Mouse (Mus musculus) Patski (cell line): Measurements from ENCODE around the gene Vmn1r149. TPM values are rescaled to one million over a fixed set of nuclear protein-coding genes. Genes with fewer than 3 reads are reported as not detected.
"Not testable (repeated sequence)": the region's sequence is repeated elsewhere in the genome, so short reads cannot be mapped to it uniquely, and the experiment has no call there.

Source experiments
- ATAC-seq: fragments of 100-300 bp; one replicate; pipeline ENCODE4 v1.8.0; 2021
- CTCF ChIA-PET: fragments of 350-600 bp; sonication (Branson Sonifier 250); formaldehyde crosslinking; loops from one replicate; lab custom pipeline; 2022; ENCODE audit warnings: inconsistent platforms; lab: Charles Lee
- POLR2A ChIA-PET: fragments of 350-600 bp; sonication (Branson Sonifier 250); formaldehyde crosslinking; loops from one replicate; lab custom pipeline; 2022; ENCODE audit warnings: antibody characterized with exemption, inconsistent platforms; lab: Charles Lee
- DNase-seq: peaks from one replicate; pipeline ENCODE4 v3.0.0-alpha.2; 2011; ENCODE audit warnings: low read depth, low spot score
- H3K27me3 ChIP-seq: fragments of 371-371 bp; one replicate; pipeline ENCODE4 v1.5.1; 2021
- in situ Hi-C: fragments of 300-500 bp; cut with MboI; formaldehyde crosslinking; loops from 3 replicates; pipeline ENCODE4 v1.11.1; 2018; ENCODE audit warnings: low pct_unique_long_range_greater_than_20kb, mixed read lengths
- polyA plus RNA-seq: library from polyadenylated mRNA; unstranded; gene quantifications from one replicate; pipeline ENCODE4 v1.2.3, GENCODE M21; 2021

Gene Vmn1r149
- polyA plus RNA-seq: not detected

DNA sequence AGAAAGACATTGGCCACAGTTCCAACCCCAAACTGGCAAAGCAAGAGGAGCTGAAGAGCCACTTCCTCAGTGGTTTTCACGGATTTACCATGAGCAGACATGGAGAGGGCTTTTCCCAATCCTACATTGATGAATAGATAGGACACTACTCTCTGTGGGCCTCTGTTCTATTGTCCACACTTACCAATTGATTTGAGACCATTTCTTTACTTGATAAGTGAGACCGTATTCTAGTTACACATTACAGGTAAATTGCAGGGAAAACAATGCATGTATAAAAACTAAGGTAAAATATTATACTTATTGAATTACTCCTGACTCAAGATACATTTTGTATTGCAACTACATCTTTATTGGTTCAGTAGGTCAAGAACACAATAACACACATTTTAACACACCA, at the start of gene Vmn1r149:
Vmn1r149 (minus strand) TSS at position 101 of the 400 bp plus-strand sequence.
- in situ Hi-C loops, H3K27me3 ChIP-seq, POLR2A ChIA-PET, ATAC-seq, CTCF ChIA-PET, DNase-seq: not testable (repeated sequence)

DNA sequence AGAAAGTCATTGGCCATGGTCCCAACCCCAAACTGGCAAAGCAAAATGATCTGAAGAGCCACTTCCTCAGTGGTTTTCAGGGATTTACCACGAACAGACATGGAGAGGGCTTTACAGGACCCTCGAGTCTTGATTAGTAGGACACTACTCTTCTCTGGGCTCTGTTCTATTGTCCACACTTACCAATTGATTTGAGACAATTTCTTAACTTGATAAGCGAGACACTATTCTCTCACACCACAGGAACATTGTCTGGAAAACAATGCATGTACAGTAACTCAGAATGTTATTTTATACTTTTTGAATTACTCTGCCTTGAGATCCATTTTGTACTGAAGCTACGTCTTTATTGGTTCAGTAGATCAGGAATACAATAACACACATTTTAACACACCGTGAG, 25.9 kb upstream of the Vmn1r149 start, which contains the start of gene Gm10665:
Gm10665 (minus strand) TSS at position 101 of the 400 bp plus-strand sequence.
- DNase-seq, H3K27me3 ChIP-seq, CTCF ChIA-PET, POLR2A ChIA-PET, ATAC-seq, in situ Hi-C loops: not testable (repeated sequence)

- in situ Hi-C loops, H3K27me3 ChIP-seq, ATAC-seq, POLR2A ChIA-PET, CTCF ChIA-PET, DNase-seq: not testable (repeated sequence)
Measured at GRCm38 (mm10) chr7:22413283-22413682, 24.7 kb downstream of the Vmn1r149 start, which contains the start of gene Vmn1r148. Gene Vmn1r148, plus strand, starts transcription at chr7:22413583.

Other genes with a start within 250 kb of the Vmn1r149 start
- not detected for gene Vmn1r143, start 248.9 kb downstream of the Vmn1r149 start, polyA plus RNA-seq
- gene Gm8653, start 237.0 kb downstream of the Vmn1r149 start, polyA plus RNA-seq: not detected
- not detected for gene Gm8453, start 208.7 kb downstream of the Vmn1r149 start, polyA plus RNA-seq
- not detected for gene Gm4187, start 108.5 kb downstream of the Vmn1r149 start, polyA plus RNA-seq
- not detected for gene Gm8660, start 67.2 kb downstream of the Vmn1r149 start, polyA plus RNA-seq
- not detected for gene Vmn1r148, start 24.6 kb downstream of the Vmn1r149 start, polyA plus RNA-seq
- gene Gm10665, start 25.8 kb upstream of the Vmn1r149 start, polyA plus RNA-seq: not detected
- not detected for gene Vmn1r151, start 61.4 kb upstream of the Vmn1r149 start, polyA plus RNA-seq
- gene Vmn1r152, start 84.7 kb upstream of the Vmn1r149 start, polyA plus RNA-seq: not detected
- not detected for gene Gm8677, start 96.7 kb upstream of the Vmn1r149 start, polyA plus RNA-seq
- not detected for gene Gm4201, start 127.1 kb upstream of the Vmn1r149 start, polyA plus RNA-seq
- not detected for gene Gm4565, start 149.9 kb upstream of the Vmn1r149 start, polyA plus RNA-seq
- gene Vmn1r155, start 219.8 kb upstream of the Vmn1r149 start, polyA plus RNA-seq: not detected